Mouse (Mus musculus): ENCODE results near the gene Bud13. TPM values are rescaled to one million over a fixed set of nuclear protein-coding genes. Genes with fewer than 3 reads are reported as not detected.

The Bud13 gene
- polyA plus RNA-seq, 1 experiment: 8.0 TPM

- no peak overlapping the region for H3K4me3 ChIP-seq (ENCODE audit: extremely low read depth, insufficient read depth, insufficient read length)
- H3K4me1 ChIP-seq (ENCODE audit: control insufficient read depth, insufficient read depth, insufficient read length): no peaks in the 10 kb centered on the region
- H3K36me3 ChIP-seq (ENCODE audit: control insufficient read depth, insufficient read depth, low read length): no peaks in the 10 kb centered on the region
- WGBS: 89% methylated on average over 7 of the region's 7 CpGs
- TF ChIP-seq CTCF (IDR thresholded peaks at IDR 0.05; ENCODE audit: extremely low read depth, insufficient read depth, insufficient read length, insufficient replicate concordance) (no peak), POLR2A (IDR thresholded peaks at IDR 0.05; ENCODE audit: low read depth, low read length) (no peak)
- H3K27ac ChIP-seq (ENCODE audit: insufficient read depth, low read length): no peak overlapping the region
- DNase-seq (ENCODE audit: low read depth in 1 of 2, low spot score in 2 of 2): no peak
- no peaks in the 10 kb centered on the region for H3K27me3 ChIP-seq (ENCODE audit: control insufficient read depth, insufficient read depth, low read length)
Measured at GRCm38 (mm10) chr9:46261131-46261530, 21.7 kb upstream of the Bud13 start.

- no peaks in the 10 kb centered on the region for H3K36me3 ChIP-seq (ENCODE audit: control insufficient read depth, insufficient read depth, low read length)
- no peaks in the 10 kb centered on the region for H3K4me1 ChIP-seq (ENCODE audit: control insufficient read depth, insufficient read depth, insufficient read length)
- H3K4me3 ChIP-seq (ENCODE audit: extremely low read depth, insufficient read depth, insufficient read length): no peak within 1 kb of the TSS
- DNase-seq (ENCODE audit: low read depth in 1 of 2, low spot score in 2 of 2): no peak
- no peak for TF ChIP-seq POLR2A (IDR thresholded peaks at IDR 0.05; ENCODE audit: low read depth, low read length)
- TF ChIP-seq CTCF (IDR thresholded peaks at IDR 0.05; ENCODE audit: extremely low read depth, insufficient read depth, insufficient read length, insufficient replicate concordance): no peak
- 67% methylated on average over 7 of the region's 7 CpGs for WGBS
- H3K27ac ChIP-seq (ENCODE audit: insufficient read depth, low read length): no peak within 1 kb of the TSS
- 0 out of 2 replicates have a peak, but pooled peaks cover 1% of the 10 kb centered on the region for H3K27me3 ChIP-seq (ENCODE audit: control insufficient read depth, insufficient read depth, low read length)
Measured at GRCm38 (mm10) chr9:46268343-46268873, 14.4 kb upstream of the Bud13 start, which contains the start of gene Apoa5. Apoa5 (plus strand) TSS chr9:46268633.

GRCm38 (mm10) chr9:46269125-46269524 lies 13.7 kb upstream of the Bud13 start:
- Histone ChIP-seq H3K27ac (ENCODE audit: insufficient read depth, low read length) (no peak overlapping the region), H3K4me1 (ENCODE audit: control insufficient read depth, insufficient read depth, insufficient read length) (peaks cover 6% of the 10 kb centered on the region; the same call in 1 of the 2 replicates), H3K4me3 (ENCODE audit: extremely low read depth, insufficient read depth, insufficient read length) (no peak overlapping the region), H3K36me3 (ENCODE audit: control insufficient read depth, insufficient read depth, low read length) (no peaks in the 10 kb centered on the region), H3K27me3 (ENCODE audit: control insufficient read depth, insufficient read depth, low read length) (0 out of 2 replicates have a peak, but pooled peaks cover 1% of the 10 kb centered on the region)
- WGBS: 86% methylated on average over 5 of the region's 5 CpGs
- DNase-seq (ENCODE audit: low read depth in 1 of 2, low spot score in 2 of 2): no peak
- TF ChIP-seq POLR2A (IDR thresholded peaks at IDR 0.05; ENCODE audit: low read depth, low read length): no peak
- no peak for TF ChIP-seq CTCF (IDR thresholded peaks at IDR 0.05; ENCODE audit: extremely low read depth, insufficient read depth, insufficient read length, insufficient replicate concordance)

GRCm38 (mm10) chr9:46270782-46271181 lies 12.0 kb upstream of the Bud13 start:
- 0 out of 2 replicates have a peak, but pooled peaks cover 1% of the 10 kb centered on the region for H3K27me3 ChIP-seq (ENCODE audit: control insufficient read depth, insufficient read depth, low read length)
- WGBS: 98% methylated on average over 4 of the region's 4 CpGs

GRCm38 (mm10) chr9:46272070-46272469 lies 10.7 kb upstream of the Bud13 start:
- peaks cover 8% of the 10 kb centered on the region; the same call in 1 of the 2 replicates for H3K4me1 ChIP-seq (ENCODE audit: control insufficient read depth, insufficient read depth, insufficient read length)
- TF ChIP-seq POLR2A (IDR thresholded peaks at IDR 0.05; ENCODE audit: low read depth, low read length) (no peak), CTCF (IDR thresholded peaks at IDR 0.05; ENCODE audit: extremely low read depth, insufficient read depth, insufficient read length, insufficient replicate concordance) (no peak)
- no peak overlapping the region for H3K4me3 ChIP-seq (ENCODE audit: extremely low read depth, insufficient read depth, insufficient read length)
- H3K27me3 ChIP-seq (ENCODE audit: control insufficient read depth, insufficient read depth, low read length): 0 out of 2 replicates have a peak, but pooled peaks cover 1% of the 10 kb centered on the region
- H3K27ac ChIP-seq (ENCODE audit: insufficient read depth, low read length): no peak overlapping the region
- WGBS: 57% methylated on average over 9 of the region's 9 CpGs
- H3K36me3 ChIP-seq (ENCODE audit: control insufficient read depth, insufficient read depth, low read length): peaks cover 13% of the 10 kb centered on the region; the same call in 1 of the 2 replicates
- peak in 1 of 2 experiments; percentile 9 for DNase-seq (ENCODE audit: low read depth in 1 of 2, low spot score in 2 of 2)

More at GRCm38 (mm10) chr9:46270782-46271181, 12.0 kb upstream of the Bud13 start:
- no peak overlapping the region for H3K27ac ChIP-seq (ENCODE audit: insufficient read depth, low read length)
- DNase-seq (ENCODE audit: low read depth in 1 of 2, low spot score in 2 of 2): no peak
- H3K4me1 ChIP-seq (ENCODE audit: control insufficient read depth, insufficient read depth, insufficient read length): peaks cover 8% of the 10 kb centered on the region; the same call in 1 of the 2 replicates
- no peak for TF ChIP-seq POLR2A (IDR thresholded peaks at IDR 0.05; ENCODE audit: low read depth, low read length)
- no peak for TF ChIP-seq CTCF (IDR thresholded peaks at IDR 0.05; ENCODE audit: extremely low read depth, insufficient read depth, insufficient read length, insufficient replicate concordance)
- peaks cover 6% of the 10 kb centered on the region; the same call in 1 of the 2 replicates for H3K36me3 ChIP-seq (ENCODE audit: control insufficient read depth, insufficient read depth, low read length)
- no peak overlapping the region for H3K4me3 ChIP-seq (ENCODE audit: extremely low read depth, insufficient read depth, insufficient read length)

GRCm38 (mm10) chr9:46272677-46273454 lies 9.9 kb upstream of the Bud13 start, which contains the start of gene Zpr1:
Zpr1 (plus strand) TSS chr9:46273064.
- peaks cover 19% of the 10 kb centered on the region for H3K36me3 ChIP-seq (ENCODE audit: control insufficient read depth, insufficient read depth, low read length)
- 0 out of 2 replicates have a peak, but pooled peaks cover 1% of the 10 kb centered on the region for H3K27me3 ChIP-seq (ENCODE audit: control insufficient read depth, insufficient read depth, low read length)
- WGBS: 5% methylated on average over 45 of the region's 45 CpGs
- peak within 1 kb of the TSS; percentile 45 for H3K27ac ChIP-seq (ENCODE audit: insufficient read depth, low read length)
- DNase-seq (ENCODE audit: low read depth in 1 of 2, low spot score in 2 of 2): peak; percentile 88
- peak within 1 kb of the TSS; percentile 76 for H3K4me3 ChIP-seq (ENCODE audit: extremely low read depth, insufficient read depth, insufficient read length)
- H3K4me1 ChIP-seq (ENCODE audit: control insufficient read depth, insufficient read depth, insufficient read length): peaks cover 8% of the 10 kb centered on the region; the same call in 1 of the 2 replicates
- TF ChIP-seq POLR2A (IDR thresholded peaks at IDR 0.05; ENCODE audit: low read depth, low read length) (peak; percentile 4), CTCF (IDR thresholded peaks at IDR 0.05; ENCODE audit: extremely low read depth, insufficient read depth, insufficient read length, insufficient replicate concordance) (no peak)

Data from spleen, adult 2 months (tissue).